Mouse (Mus musculus) heart, embryonic 15.5 days (tissue): ENCODE measurements around the gene Gm13757. TPM values are rescaled to one million over a fixed set of nuclear protein-coding genes. Genes with fewer than 3 reads are reported as not detected.
"Not testable (repeated sequence)": the region's sequence is repeated elsewhere in the genome, so short reads cannot be mapped to it uniquely, and the experiment has no call there.

Source experiments
- ATAC-seq: fragments of 200-750 bp; cut with Nextera tagmentation; replicated peaks from 2 replicates; pipeline ENCODE4 v1.8.0; 2017; ENCODE audit warnings: low read depth, moderate TSS enrichment; ENCODE audit not compliant: insufficient number of reproducible peaks, insufficient read depth, low FRiP score
- H3K27ac ChIP-seq: fragments of 300-500 bp; sonication (generic); 2 replicates; pipeline ENCODE4 v1.5.1; 2015; ENCODE audit warnings: mild to moderate bottlenecking, inconsistent platforms
- H3K27me3 ChIP-seq: fragments of 300-500 bp; sonication (generic); 2 replicates; pipeline ENCODE4 v1.6.1; 2015; ENCODE audit warnings: inconsistent platforms
- H3K36me3 ChIP-seq: fragments of 300-500 bp; sonication (generic); 2 replicates; pipeline ENCODE4 v1.6.1; 2015; ENCODE audit warnings: mild to moderate bottlenecking, inconsistent platforms
- H3K4me1 ChIP-seq: fragments of 300-500 bp; sonication (generic); replicated peaks from 2 replicates; pipeline ENCODE4 v1.6.1; 2015; ENCODE audit warnings: inconsistent platforms
- H3K4me2 ChIP-seq: fragments of 300-500 bp; sonication (generic); 2 replicates; pipeline ENCODE4 v1.6.1; 2015; ENCODE audit warnings: inconsistent platforms, mild to moderate bottlenecking, moderate library complexity
- H3K4me3 ChIP-seq: fragments of 300-500 bp; sonication (generic); 2 replicates; pipeline ENCODE4 v1.5.1; 2015; ENCODE audit warnings: mild to moderate bottlenecking, inconsistent platforms
- H3K9ac ChIP-seq: fragments of 300-500 bp; sonication (generic); 2 replicates; pipeline ENCODE4 v1.6.1; 2015; ENCODE audit warnings: mild to moderate bottlenecking, inconsistent platforms
- H3K9me3 ChIP-seq: fragments of 300-500 bp; sonication (generic); replicated peaks from 2 replicates; pipeline ENCODE4 v1.6.1; 2016; ENCODE audit warnings: inconsistent platforms
- WGBS: fragments of 180-500 bp; shearing (Covaris S2); methylation state at CpG from one replicate; pipeline ENCODE4 v1.1.7; 2015; ENCODE audit warnings: mixed read lengths; 5-methylcytosine and 5-hydroxymethylcytosine counted together
- polyA plus RNA-seq: library from polyadenylated mRNA; unstranded; fragments of >200 nt; fragmentation: Nextera tagmentation; extraction: Ambion mirVana; gene quantifications from 2 replicates; pipeline ENCODE4 v1.2.1, GENCODE M21; 2015

Gm13757 gene
- polyA plus RNA-seq, result not detected in 2 replicates

GRCm38 (mm10) chr2:88449031-88449430, at the start of gene Gm13757:
TSS of gene Gm13757 (minus strand) at chr2:88449131.
- H3K36me3 ChIP-seq, result no peaks in the 10 kb centered on the region
- no peak within 1 kb of the TSS for H3K27ac ChIP-seq
- ATAC-seq, result no peak
- no peaks in the 10 kb centered on the region for H3K9me3 ChIP-seq
- no peak within 1 kb of the TSS for H3K4me2 ChIP-seq
- WGBS, result 85% methylated on average over 1 of the region's 1 CpGs
- no peaks in the 10 kb centered on the region for H3K27me3 ChIP-seq
- H3K4me3 ChIP-seq, result no peak within 1 kb of the TSS
- no peak within 1 kb of the TSS for H3K9ac ChIP-seq
- H3K4me1 ChIP-seq, result no peaks in the 10 kb centered on the region

GRCm38 (mm10) chr2:88493020-88493419, 44.1 kb upstream of the Gm13757 start, which contains the start of gene Olfr1185-ps1:
TSS of gene Olfr1185-ps1 (plus strand) at chr2:88493320.
- no peak within 1 kb of the TSS for H3K4me3 ChIP-seq
- H3K4me2 ChIP-seq, result no peak within 1 kb of the TSS
- 0 out of 2 replicates have a peak, but pooled peaks cover 3% of the 10 kb centered on the region for H3K9me3 ChIP-seq
- H3K27me3 ChIP-seq, result no peaks in the 10 kb centered on the region
- H3K27ac ChIP-seq, result no peak within 1 kb of the TSS
- no peak within 1 kb of the TSS for H3K9ac ChIP-seq
- H3K4me1 ChIP-seq, result no peaks in the 10 kb centered on the region
- 61% methylated on average over 2 of the region's 2 CpGs for WGBS
- H3K36me3 ChIP-seq, result no peaks in the 10 kb centered on the region
- ATAC-seq, result no peak

DNA sequence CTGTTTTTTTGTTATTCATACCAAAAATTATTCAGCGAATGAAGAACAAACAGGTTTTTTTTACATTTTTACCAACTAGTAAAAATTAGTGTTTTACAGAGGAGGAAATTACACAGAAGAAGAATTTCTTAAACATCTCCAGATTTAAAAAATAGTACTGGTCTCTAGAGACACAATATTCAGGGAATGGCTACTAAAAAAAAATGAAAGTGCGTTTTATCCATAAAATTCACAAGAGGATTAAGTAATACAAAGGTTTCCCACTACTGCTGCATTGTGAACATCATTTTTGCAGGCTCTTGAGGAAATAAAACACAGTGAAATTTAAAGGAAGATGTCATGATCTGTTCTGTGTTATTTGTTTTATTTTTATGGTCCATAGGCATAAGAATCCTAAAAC, 34.4 kb upstream of the Gm13757 start, which contains the start of gene Olfr1184:
Olfr1184 (plus strand) TSS at position 301 of the 400 bp plus-strand sequence.
- H3K36me3 ChIP-seq, result no peaks in the 10 kb centered on the region
- H3K4me1 ChIP-seq, result no peaks in the 10 kb centered on the region
- no peak within 1 kb of the TSS for H3K4me3 ChIP-seq
- no peak within 1 kb of the TSS for H3K27ac ChIP-seq
- no peak within 1 kb of the TSS for H3K4me2 ChIP-seq
- WGBS, result 75% methylated on average over 2 of the region's 2 CpGs
- ATAC-seq, result no peak
- H3K9ac ChIP-seq, result no peak within 1 kb of the TSS
- H3K27me3 ChIP-seq, result no peaks in the 10 kb centered on the region
- no peaks in the 10 kb centered on the region for H3K9me3 ChIP-seq

DNA sequence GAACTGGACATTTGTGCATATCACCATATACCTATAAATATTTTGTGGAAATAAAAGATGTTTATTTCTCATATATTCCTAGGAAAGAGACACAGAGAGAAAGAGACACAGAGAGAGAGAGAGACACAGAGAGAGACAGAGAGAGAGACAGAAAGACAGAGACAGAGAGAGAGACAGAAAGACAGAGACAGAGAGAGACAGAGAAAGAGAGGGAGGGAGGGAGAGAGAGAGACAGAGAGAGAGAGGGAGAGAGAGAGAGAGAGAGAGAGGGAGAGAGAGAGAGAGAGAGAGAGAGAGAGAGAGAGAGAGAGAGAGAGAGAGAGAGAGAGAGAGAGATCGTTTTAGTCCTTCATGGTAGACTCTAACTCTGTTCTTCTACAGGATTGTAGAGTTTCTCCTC, 5.6 kb upstream of the Gm13757 start, which contains the start of gene Olfr1183:
Olfr1183 (plus strand) TSS at position 301 of the 400 bp plus-strand sequence.
- 81% methylated on average over 1 of the region's 1 CpGs for WGBS

DNA sequence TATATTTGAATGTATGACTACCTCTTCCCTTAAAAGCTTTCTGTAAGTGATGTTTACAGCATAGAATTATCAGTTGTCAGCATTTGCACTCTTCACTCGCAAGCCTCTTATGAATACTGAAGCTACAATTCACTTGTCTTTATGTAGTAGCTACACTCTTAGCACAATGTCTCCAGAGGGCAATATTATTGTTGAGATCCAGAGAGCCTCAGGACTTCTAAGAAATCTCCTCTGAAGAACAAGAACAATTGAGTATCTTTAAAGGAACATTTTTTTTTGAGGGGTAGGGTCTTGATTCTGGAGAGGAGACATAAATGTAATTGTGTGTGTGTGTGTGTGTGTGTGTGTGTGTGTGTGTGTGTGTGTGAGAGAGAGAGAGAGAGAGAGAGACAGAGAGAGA, 22.9 kb downstream of the Gm13757 start, which contains the start of gene Olfr1181:
Olfr1181 (minus strand) TSS at position 101 of the 400 bp plus-strand sequence.
- ATAC-seq, result no peak
- no peaks in the 10 kb centered on the region for H3K9me3 ChIP-seq
- no peak within 1 kb of the TSS for H3K4me2 ChIP-seq
- no peaks in the 10 kb centered on the region for H3K4me1 ChIP-seq
- no peaks in the 10 kb centered on the region for H3K27me3 ChIP-seq
- WGBS, result 77% methylated on average over 1 of the region's 1 CpGs
- H3K36me3 ChIP-seq, result no peaks in the 10 kb centered on the region
- H3K9ac ChIP-seq, result no peak within 1 kb of the TSS
- no peak within 1 kb of the TSS for H3K4me3 ChIP-seq
- H3K27ac ChIP-seq, result no peak within 1 kb of the TSS

More for the DNA sequence above, 5.6 kb upstream of the Gm13757 start, which contains the start of gene Olfr1183:
- H3K27me3 ChIP-seq, H3K4me3 ChIP-seq, H3K4me1 ChIP-seq, ATAC-seq, H3K27ac ChIP-seq, H3K9me3 ChIP-seq, H3K36me3 ChIP-seq, H3K9ac ChIP-seq, H3K4me2 ChIP-seq: not testable (repeated sequence)

- H3K27ac ChIP-seq, result no peak within 1 kb of the TSS
- 54% methylated on average over 2 of the region's 2 CpGs for WGBS
Observed at GRCm38 (mm10) chr2:88419051-88419450, 29.9 kb downstream of the Gm13757 start, which contains the start of gene Olfr1180. TSS of gene Olfr1180 (minus strand) at chr2:88419151.

DNA sequence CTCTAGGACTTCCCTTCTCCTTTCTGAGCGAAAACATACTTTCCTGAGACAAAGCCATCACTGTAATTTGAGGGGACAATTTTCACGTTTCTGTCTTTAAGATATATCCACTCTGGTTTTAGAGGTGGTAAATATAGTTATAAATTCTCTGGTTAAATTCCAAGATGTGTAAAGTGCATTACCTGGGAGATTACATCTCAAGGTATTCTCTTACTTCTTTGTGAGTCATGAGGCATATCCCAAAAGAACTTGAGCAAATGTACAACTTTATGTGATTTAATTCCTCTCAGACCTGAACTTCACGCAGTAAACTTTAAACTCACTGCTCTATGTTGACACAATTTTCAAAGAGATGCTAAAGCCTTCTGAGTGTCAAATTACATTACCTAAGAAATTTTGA, 42.6 kb downstream of the Gm13757 start, which contains the start of gene Olfr1179:
Olfr1179 (minus strand) TSS at position 101 of the 400 bp plus-strand sequence.
- H3K36me3 ChIP-seq, result no peaks in the 10 kb centered on the region
- ATAC-seq, result no peak
- 73% methylated on average over 3 of the region's 3 CpGs for WGBS

More at GRCm38 (mm10) chr2:88419051-88419450, 29.9 kb downstream of the Gm13757 start, which contains the start of gene Olfr1180:
- no peak for ATAC-seq
- H3K36me3 ChIP-seq, result no peaks in the 10 kb centered on the region
- no peak within 1 kb of the TSS for H3K9ac ChIP-seq
- H3K4me1 ChIP-seq, result no peaks in the 10 kb centered on the region
- no peak within 1 kb of the TSS for H3K4me3 ChIP-seq
- H3K27me3 ChIP-seq, result no peaks in the 10 kb centered on the region
- H3K4me2 ChIP-seq, result no peak within 1 kb of the TSS
- no peaks in the 10 kb centered on the region for H3K9me3 ChIP-seq

More for the DNA sequence above, 42.6 kb downstream of the Gm13757 start, which contains the start of gene Olfr1179:
- H3K4me1 ChIP-seq, result no peaks in the 10 kb centered on the region
- no peak within 1 kb of the TSS for H3K4me3 ChIP-seq
- H3K27me3 ChIP-seq, result no peaks in the 10 kb centered on the region
- H3K4me2 ChIP-seq, result no peak within 1 kb of the TSS
- no peaks in the 10 kb centered on the region for H3K9me3 ChIP-seq
- no peak within 1 kb of the TSS for H3K9ac ChIP-seq
- no peak within 1 kb of the TSS for H3K27ac ChIP-seq

Other genes with a start within 250 kb of the Gm13757 start
- gene Olfr1170, start 220.8 kb downstream of the Gm13757 start, polyA plus RNA-seq, result not detected in 2 replicates
- not detected in 2 replicates for gene Olfr1173, start 169.3 kb downstream of the Gm13757 start, polyA plus RNA-seq
- gene Olfr1174-ps, start 134.0 kb downstream of the Gm13757 start, polyA plus RNA-seq, result not detected in 2 replicates
- not detected in 2 replicates for gene Olfr1175-ps, start 121.9 kb downstream of the Gm13757 start, polyA plus RNA-seq
- not detected in 2 replicates for gene Olfr1176, start 112.4 kb downstream of the Gm13757 start, polyA plus RNA-seq
- gene Olfr1177-ps, start 102.6 kb downstream of the Gm13757 start, polyA plus RNA-seq, result not detected in 2 replicates
- not detected in 2 replicates for gene Olfr1178, start 62.1 kb downstream of the Gm13757 start, polyA plus RNA-seq
- gene Olfr1179, start 42.7 kb downstream of the Gm13757 start, polyA plus RNA-seq, result not detected in 2 replicates
- not detected in 2 replicates for gene Olfr1180, start 30.0 kb downstream of the Gm13757 start, polyA plus RNA-seq
- not detected in 2 replicates for gene Olfr1181, start 23.0 kb downstream of the Gm13757 start, polyA plus RNA-seq
- gene Olfr1183, start 5.7 kb upstream of the Gm13757 start, polyA plus RNA-seq, result not detected in 2 replicates
- gene Olfr1184, start 34.5 kb upstream of the Gm13757 start, polyA plus RNA-seq, result not detected in 2 replicates
- gene Olfr1185-ps1, start 44.2 kb upstream of the Gm13757 start, polyA plus RNA-seq, result not detected in 2 replicates
- not detected in 2 replicates for gene Olfr1186, start 69.4 kb upstream of the Gm13757 start, polyA plus RNA-seq
- not detected in 2 replicates for gene Olfr1188, start 107.8 kb upstream of the Gm13757 start, polyA plus RNA-seq
- not detected in 2 replicates for gene Olfr1189, start 137.3 kb upstream of the Gm13757 start, polyA plus RNA-seq
- gene Olfr1191-ps1, start 191.4 kb upstream of the Gm13757 start, polyA plus RNA-seq, result not detected in 2 replicates
- not detected in 2 replicates for gene Olfr1192-ps1, start 199.4 kb upstream of the Gm13757 start, polyA plus RNA-seq
- not detected in 2 replicates for gene Olfr1193, start 226.5 kb upstream of the Gm13757 start, polyA plus RNA-seq
- not detected in 2 replicates for gene Olfr1195, start 240.1 kb upstream of the Gm13757 start, polyA plus RNA-seq